Mouse (Mus musculus) forebrain, embryonic 16.5 days (tissue): Measurements from ENCODE around the gene Ust. TPM values are rescaled to one million over a fixed set of nuclear protein-coding genes. Genes with fewer than 3 reads are reported as not detected.

ENCODE experiments used
- ATAC-seq: fragments of 200-750 bp; cut with Nextera tagmentation; 2 replicates; pipeline ENCODE4 v1.8.0; 2017; ENCODE audit warnings: mild to moderate bottlenecking, moderate library complexity
- H3K27ac ChIP-seq: fragments of 300-500 bp; sonication (generic); 2 replicates; pipeline ENCODE4 v1.5.1; 2014; ENCODE audit warnings: low read length, control low read depth
- H3K27me3 ChIP-seq: fragments of 300-500 bp; sonication (generic); replicated peaks from 2 replicates; pipeline ENCODE4 v1.6.1; 2014; ENCODE audit warnings: low read length; ENCODE audit not compliant: control insufficient read depth, insufficient read depth
- H3K36me3 ChIP-seq: fragments of 300-500 bp; sonication (generic); 2 replicates; pipeline ENCODE4 v1.6.1; 2014; ENCODE audit not compliant: control insufficient read depth, insufficient read depth
- H3K4me1 ChIP-seq: fragments of 300-500 bp; sonication (generic); replicated peaks from 2 replicates; pipeline ENCODE4 v1.6.1; 2014; ENCODE audit warnings: low read length; ENCODE audit not compliant: control insufficient read depth, insufficient read depth
- H3K4me2 ChIP-seq: fragments of 300-500 bp; sonication (generic); 2 replicates; pipeline ENCODE4 v1.6.1; 2014; ENCODE audit warnings: mild to moderate bottlenecking, low read length, control low read depth
- H3K4me3 ChIP-seq: fragments of 300-500 bp; sonication (generic); replicated peaks from 2 replicates; pipeline ENCODE4 v1.5.1; 2014; ENCODE audit warnings: mild to moderate bottlenecking, low read length, control low read depth
- H3K9ac ChIP-seq: fragments of 300-500 bp; sonication (generic); replicated peaks from 2 replicates; pipeline ENCODE4 v1.6.1; 2014; ENCODE audit warnings: low read depth, low read length, control low read depth
- H3K9me3 ChIP-seq: fragments of 300-500 bp; sonication (generic); 2 replicates; pipeline ENCODE4 v1.6.1; 2016; ENCODE audit warnings: low read length; ENCODE audit not compliant: control insufficient read depth
- WGBS: fragments of 180-500 bp; shearing (Covaris S2); extraction: QIAGEN DNeasy Blood & Tissue Kit; methylation state at CpG from one replicate; pipeline ENCODE4 v1.1.7; 2014; 5-methylcytosine and 5-hydroxymethylcytosine counted together
- polyA plus RNA-seq: library from polyadenylated mRNA; unstranded; fragments of >200 nt; fragmentation: Nextera tagmentation; extraction: Ambion mirVana; gene quantifications from 2 replicates; pipeline ENCODE4 v1.2.1, GENCODE M21; 2015

The Ust gene
- polyA plus RNA-seq, 1 experiment from 2014 or later = 6.3 TPM

GRCm38 (mm10) chr10:8358286-8359045 is 160.2 kb downstream of the Ust start:
- Histone ChIP-seq H3K9ac (no peak overlapping the region), H3K27ac (no peak overlapping the region), H3K27me3 (no peaks in the 10 kb centered on the region), H3K4me2 (no peak overlapping the region), H3K9me3 (no peaks in the 10 kb centered on the region), H3K36me3 (no peaks in the 10 kb centered on the region), H3K4me3 (no peak overlapping the region), H3K4me1 (peaks cover 3% of the 10 kb centered on the region)
- WGBS = 83% methylated on average over 15 of the region's 15 CpGs
- no peak for ATAC-seq

GRCm38 (mm10) chr10:8353534-8353933 is 165.1 kb downstream of the Ust start:
- no peaks in the 10 kb centered on the region for H3K36me3 ChIP-seq
- no peak overlapping the region for H3K4me2 ChIP-seq
- ATAC-seq = no peak
- no peaks in the 10 kb centered on the region for H3K9me3 ChIP-seq
- 85% methylated on average over 4 of the region's 4 CpGs for WGBS
- H3K27me3 ChIP-seq = no peaks in the 10 kb centered on the region
- H3K4me3 ChIP-seq = no peak overlapping the region
- no peaks in the 10 kb centered on the region; the same call in 1 of the 2 replicates for H3K4me1 ChIP-seq
- no peak overlapping the region for H3K27ac ChIP-seq
- no peak overlapping the region for H3K9ac ChIP-seq

- Histone ChIP-seq H3K27me3 (no peaks in the 10 kb centered on the region), H3K4me3 (no peak overlapping the region), H3K27ac (no peak overlapping the region), H3K4me2 (no peak overlapping the region), H3K36me3 (no peaks in the 10 kb centered on the region), H3K9ac (no peak overlapping the region), H3K9me3 (no peaks in the 10 kb centered on the region), H3K4me1 (no peaks in the 10 kb centered on the region; the same call in 1 of the 2 replicates)
- ATAC-seq = no peak
- 92% methylated on average over 7 of the region's 7 CpGs for WGBS
Measured at GRCm38 (mm10) chr10:8350626-8351025, 168.0 kb downstream of the Ust start.

- no peak for ATAC-seq
- Histone ChIP-seq H3K27ac (no peak overlapping the region), H3K9me3 (no peaks in the 10 kb centered on the region), H3K36me3 (no peaks in the 10 kb centered on the region), H3K27me3 (no peaks in the 10 kb centered on the region), H3K4me3 (no peak overlapping the region), H3K9ac (no peak overlapping the region), H3K4me1 (no peaks in the 10 kb centered on the region; the same call in 1 of the 2 replicates), H3K4me2 (no peak overlapping the region)
- WGBS = 75% methylated on average over 5 of the region's 5 CpGs
Measured at GRCm38 (mm10) chr10:8347497-8347896, 171.1 kb downstream of the Ust start.

GRCm38 (mm10) chr10:8342556-8342955 is 176.1 kb downstream of the Ust start:
- ATAC-seq = no peak
- Histone ChIP-seq H3K36me3 (no peaks in the 10 kb centered on the region), H3K9me3 (no peaks in the 10 kb centered on the region), H3K27ac (no peak overlapping the region), H3K9ac (no peak overlapping the region), H3K4me2 (no peak overlapping the region), H3K27me3 (no peaks in the 10 kb centered on the region), H3K4me3 (no peak overlapping the region), H3K4me1 (no peaks in the 10 kb centered on the region; the same call in 1 of the 2 replicates)
- 81% methylated on average over 2 of the region's 2 CpGs for WGBS

- H3K36me3 ChIP-seq = no peaks in the 10 kb centered on the region
- no peaks in the 10 kb centered on the region for H3K9me3 ChIP-seq
- ATAC-seq = peak; percentile 61
- no peaks in the 10 kb centered on the region; the same call in 1 of the 2 replicates for H3K4me1 ChIP-seq
- no peak overlapping the region for H3K4me3 ChIP-seq
- 76% methylated on average over 12 of the region's 12 CpGs for WGBS
- no peak overlapping the region for H3K9ac ChIP-seq
- no peak overlapping the region for H3K4me2 ChIP-seq
- no peak overlapping the region for H3K27ac ChIP-seq
- no peaks in the 10 kb centered on the region for H3K27me3 ChIP-seq
Measured at GRCm38 (mm10) chr10:8339645-8340428, 178.8 kb downstream of the Ust start.

- peak; percentile 73 for ATAC-seq
- WGBS = 39% methylated on average over 1 of the region's 1 CpGs
Measured at GRCm38 (mm10) chr10:8336601-8337000, 182.0 kb downstream of the Ust start.

GRCm38 (mm10) chr10:8330958-8331357 is 187.7 kb downstream of the Ust start:
- H3K9me3 ChIP-seq = no peaks in the 10 kb centered on the region
- H3K27ac ChIP-seq = no peak overlapping the region
- H3K9ac ChIP-seq = no peak overlapping the region
- WGBS = 91% methylated on average over 5 of the region's 5 CpGs
- no peaks in the 10 kb centered on the region for H3K36me3 ChIP-seq
- no peak overlapping the region for H3K4me2 ChIP-seq
- H3K27me3 ChIP-seq = no peaks in the 10 kb centered on the region
- H3K4me1 ChIP-seq = no peaks in the 10 kb centered on the region
- H3K4me3 ChIP-seq = no peak overlapping the region
- ATAC-seq = no peak

More at GRCm38 (mm10) chr10:8336601-8337000, 182.0 kb downstream of the Ust start:
- Histone ChIP-seq H3K36me3 (no peaks in the 10 kb centered on the region), H3K9me3 (no peaks in the 10 kb centered on the region), H3K27ac (no peak overlapping the region), H3K4me1 (no peaks in the 10 kb centered on the region; the same call in 1 of the 2 replicates), H3K9ac (no peak overlapping the region), H3K4me3 (no peak overlapping the region), H3K4me2 (no peak overlapping the region), H3K27me3 (no peaks in the 10 kb centered on the region)

- no peak overlapping the region for H3K27ac ChIP-seq
- no peak overlapping the region for H3K4me3 ChIP-seq
- 92% methylated on average over 8 of the region's 8 CpGs for WGBS
- no peaks in the 10 kb centered on the region for H3K27me3 ChIP-seq
- H3K9me3 ChIP-seq = no peaks in the 10 kb centered on the region
- no peak for ATAC-seq
- H3K36me3 ChIP-seq = no peaks in the 10 kb centered on the region
- no peaks in the 10 kb centered on the region for H3K4me1 ChIP-seq
- H3K4me2 ChIP-seq = no peak overlapping the region
- no peak overlapping the region for H3K9ac ChIP-seq
Measured at GRCm38 (mm10) chr10:8330006-8330405, 188.6 kb downstream of the Ust start.
